Mouse (Mus musculus) urinary bladder, postnatal 14 days (tissue): ENCODE results near the gene Nmur2.
A peak's percentile ranks its signal among the peaks of the same experiment; 100 is the strongest.

Experiments used
- DNase-seq: peaks from one replicate; pipeline ENCODE4 v3.0.0; 2021; ENCODE audit warnings: low spot score

The Nmur2 gene

GRCm38 (mm10) chr11:56040917-56041316 is at the start of gene Nmur2:
Nmur2 (minus strand) TSS chr11:56041010.
- DNase-seq, result no peak

- DNase-seq, result no peak
These were observed 48.4 kb upstream of the Nmur2 start for GRCm38 (mm10) chr11:56089127-56089689.

GRCm38 (mm10) chr11:56072131-56072530 is 31.3 kb upstream of the Nmur2 start:
- no peak for DNase-seq

- DNase-seq, result no peak
These were observed 28.8 kb upstream of the Nmur2 start for GRCm38 (mm10) chr11:56069658-56070057.

- DNase-seq, result no peak
These were observed 24.3 kb upstream of the Nmur2 start for GRCm38 (mm10) chr11:56065147-56065546.

- DNase-seq, result no peak
These were observed 23.8 kb upstream of the Nmur2 start for GRCm38 (mm10) chr11:56064575-56064974.

- DNase-seq, result no peak
These were observed 18.4 kb upstream of the Nmur2 start for GRCm38 (mm10) chr11:56059236-56059635.

- DNase-seq, result no peak
These were observed 13.6 kb upstream of the Nmur2 start for GRCm38 (mm10) chr11:56054439-56054838.

- no peak for DNase-seq
These were observed 14.0 kb downstream of the Nmur2 start for GRCm38 (mm10) chr11:56026854-56027253.

GRCm38 (mm10) chr11:56025746-56026570 is 14.9 kb downstream of the Nmur2 start:
- DNase-seq, result no peak

GRCm38 (mm10) chr11:56013510-56014057 is 27.2 kb downstream of the Nmur2 start:
- no peak for DNase-seq

GRCm38 (mm10) chr11:56012396-56012795 is 28.4 kb downstream of the Nmur2 start:
- no peak for DNase-seq

- no peak for DNase-seq
These were observed 32.5 kb downstream of the Nmur2 start for GRCm38 (mm10) chr11:56008277-56008676.

GRCm38 (mm10) chr11:55992799-55993198 is 48.0 kb downstream of the Nmur2 start:
- DNase-seq, result no peak

GRCm38 (mm10) chr11:55992148-55992547 is 48.7 kb downstream of the Nmur2 start:
- DNase-seq, result no peak

GRCm38 (mm10) chr11:55991505-55992066 is 49.2 kb downstream of the Nmur2 start:
- peak; percentile 14 for DNase-seq

- DNase-seq, result no peak
These were observed 56.2 kb downstream of the Nmur2 start for GRCm38 (mm10) chr11:55984643-55985042.

- peak; percentile 14 for DNase-seq
These were observed 59.2 kb downstream of the Nmur2 start for GRCm38 (mm10) chr11:55981656-55982055.

GRCm38 (mm10) chr11:55978146-55978545 is 62.7 kb downstream of the Nmur2 start:
- no peak for DNase-seq
